Mouse (Mus musculus) CH12.LX (cell line): ENCODE results near the gene Cx3cr1.

ENCODE experiments used
- CHD2 ChIP-seq: IDR thresholded peaks from 2 replicates; pipeline ENCODE4 v1.6.1; 2011; ENCODE audit warnings: low read length, improper control_type of control experiment
- ETS1 ChIP-seq: conservative IDR thresholded peaks from 2 replicates; pipeline ENCODE4 v1.6.1; 2012; ENCODE audit warnings: low read depth, mild to moderate bottlenecking, inconsistent platforms, low read length, improper control_type of control experiment, moderate library complexity
- MAX ChIP-seq: IDR thresholded peaks from 2 replicates; pipeline ENCODE4 v1.6.1; 2011; ENCODE audit warnings: low read length, improper control_type of control experiment
- MAZ ChIP-seq: IDR thresholded peaks from 2 replicates; pipeline ENCODE4 v1.6.1; 2012; ENCODE audit warnings: low read depth, mild to moderate bottlenecking, inconsistent platforms, low read length, improper control_type of control experiment, moderate library complexity
- POLR2A ChIP-seq: IDR thresholded peaks from 2 replicates; pipeline ENCODE4 v1.6.1; 2011; ENCODE audit warnings: low read depth, mild to moderate bottlenecking, improper control_type of control experiment, low read length

DNA sequence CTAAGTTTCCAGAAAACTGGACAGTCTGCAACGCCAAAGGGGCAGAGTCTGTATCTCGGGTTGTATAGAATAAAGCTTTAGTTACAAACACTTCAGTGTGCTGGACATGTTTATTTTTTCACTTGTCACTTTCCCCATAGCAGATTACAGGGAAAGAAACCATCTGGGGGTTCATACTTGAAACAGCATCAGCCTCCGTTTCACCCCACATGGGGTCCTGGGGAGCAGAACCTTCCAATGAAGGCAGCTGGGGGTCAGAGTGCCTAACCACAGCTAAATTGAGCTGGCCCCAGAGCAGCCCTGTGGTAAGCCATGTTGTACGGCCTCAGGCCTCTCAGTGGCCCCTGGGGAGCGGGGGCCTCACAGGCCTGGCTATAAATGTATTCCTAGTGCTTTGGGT lies 143.2 kb downstream of the Cx3cr1 start:
- no peak for TF ChIP-seq CHD2
- no peak for TF ChIP-seq MAX
- no peak for TF ChIP-seq ETS1
- no peak for TF ChIP-seq POLR2A
- no peak for TF ChIP-seq MAZ
